Mouse (Mus musculus): ENCODE data around the gene Wars2. TPM values are rescaled to one million over a fixed set of nuclear protein-coding genes. Genes with fewer than 3 reads are reported as not detected.

Wars2 gene
- polyA plus RNA-seq, 1 experiment from 2014 or later: 7.1 TPM

- H3K9me3 ChIP-seq (ENCODE audit: control insufficient read depth, low read length): no peaks in the 10 kb centered on the region
- WGBS: 94% methylated on average over 4 of the region's 4 CpGs
- H3K4me2 ChIP-seq (ENCODE audit: low read depth, low read length): no peak overlapping the region
- no peaks in the 10 kb centered on the region for H3K27me3 ChIP-seq (ENCODE audit: control insufficient read depth, insufficient read depth, low read length)
- H3K9ac ChIP-seq (replicated peaks; ENCODE audit: low read depth, low read length): no peak overlapping the region
- no peak overlapping the region for H3K27ac ChIP-seq (ENCODE audit: low read depth, low read length)
- no peaks in the 10 kb centered on the region for H3K36me3 ChIP-seq (ENCODE audit: control insufficient read depth, insufficient read depth, low read length)
- no peak overlapping the region for H3K4me3 ChIP-seq (ENCODE audit: low read depth, low read length)
- H3K4me1 ChIP-seq (ENCODE audit: control insufficient read depth, insufficient read depth, low read length): no peaks in the 10 kb centered on the region
- ATAC-seq (ENCODE audit: low read depth): no peak
Measured at GRCm38 (mm10) chr3:99133913-99134312, 7.0 kb upstream of the Wars2 start.

- H3K9ac ChIP-seq (replicated peaks; ENCODE audit: low read depth, low read length): no peak overlapping the region
- no peaks in the 10 kb centered on the region for H3K9me3 ChIP-seq (ENCODE audit: control insufficient read depth, low read length)
- 69% methylated on average over 3 of the region's 3 CpGs for WGBS
- no peak for ATAC-seq (ENCODE audit: low read depth)
- H3K4me2 ChIP-seq (ENCODE audit: low read depth, low read length): no peak overlapping the region
- no peaks in the 10 kb centered on the region for H3K27me3 ChIP-seq (ENCODE audit: control insufficient read depth, insufficient read depth, low read length)
- no peak overlapping the region for H3K27ac ChIP-seq (ENCODE audit: low read depth, low read length)
- H3K4me3 ChIP-seq (ENCODE audit: low read depth, low read length): no peak overlapping the region
- no peaks in the 10 kb centered on the region for H3K36me3 ChIP-seq (ENCODE audit: control insufficient read depth, insufficient read depth, low read length)
- H3K4me1 ChIP-seq (ENCODE audit: control insufficient read depth, insufficient read depth, low read length): no peaks in the 10 kb centered on the region
Measured at GRCm38 (mm10) chr3:99147886-99148285, 7.0 kb downstream of the Wars2 start.

- no peak overlapping the region for H3K9ac ChIP-seq (replicated peaks; ENCODE audit: low read depth, low read length)
- H3K4me3 ChIP-seq (ENCODE audit: low read depth, low read length): no peak overlapping the region
- no peaks in the 10 kb centered on the region for H3K36me3 ChIP-seq (ENCODE audit: control insufficient read depth, insufficient read depth, low read length)
- H3K9me3 ChIP-seq (ENCODE audit: control insufficient read depth, low read length): no peaks in the 10 kb centered on the region
- no peaks in the 10 kb centered on the region for H3K4me1 ChIP-seq (ENCODE audit: control insufficient read depth, insufficient read depth, low read length)
- no peak overlapping the region for H3K27ac ChIP-seq (ENCODE audit: low read depth, low read length)
- no peaks in the 10 kb centered on the region for H3K27me3 ChIP-seq (ENCODE audit: control insufficient read depth, insufficient read depth, low read length)
- no peak for ATAC-seq (ENCODE audit: low read depth)
- WGBS: 70% methylated on average over 3 of the region's 3 CpGs
- H3K4me2 ChIP-seq (ENCODE audit: low read depth, low read length): no peak overlapping the region
Measured at GRCm38 (mm10) chr3:99149035-99149434, 8.2 kb downstream of the Wars2 start.

GRCm38 (mm10) chr3:99156286-99156685 is 15.4 kb downstream of the Wars2 start:
- ATAC-seq (ENCODE audit: low read depth): no peak
- Histone ChIP-seq H3K27me3 (ENCODE audit: control insufficient read depth, insufficient read depth, low read length) (no peaks in the 10 kb centered on the region), H3K9me3 (ENCODE audit: control insufficient read depth, low read length) (no peaks in the 10 kb centered on the region), H3K36me3 (ENCODE audit: control insufficient read depth, insufficient read depth, low read length) (no peaks in the 10 kb centered on the region), H3K4me3 (ENCODE audit: low read depth, low read length) (no peak overlapping the region), H3K4me1 (ENCODE audit: control insufficient read depth, insufficient read depth, low read length) (no peaks in the 10 kb centered on the region), H3K27ac (ENCODE audit: low read depth, low read length) (no peak overlapping the region), H3K4me2 (ENCODE audit: low read depth, low read length) (no peak overlapping the region), H3K9ac (replicated peaks; ENCODE audit: low read depth, low read length) (no peak overlapping the region)
- 93% methylated on average over 4 of the region's 4 CpGs for WGBS

GRCm38 (mm10) chr3:99156987-99157386 is 16.1 kb downstream of the Wars2 start:
- Histone ChIP-seq H3K4me1 (ENCODE audit: control insufficient read depth, insufficient read depth, low read length) (no peaks in the 10 kb centered on the region), H3K4me2 (ENCODE audit: low read depth, low read length) (no peak overlapping the region), H3K4me3 (ENCODE audit: low read depth, low read length) (no peak overlapping the region), H3K27me3 (ENCODE audit: control insufficient read depth, insufficient read depth, low read length) (no peaks in the 10 kb centered on the region), H3K9ac (replicated peaks; ENCODE audit: low read depth, low read length) (no peak overlapping the region), H3K36me3 (ENCODE audit: control insufficient read depth, insufficient read depth, low read length) (no peaks in the 10 kb centered on the region), H3K9me3 (ENCODE audit: control insufficient read depth, low read length) (no peaks in the 10 kb centered on the region), H3K27ac (ENCODE audit: low read depth, low read length) (no peak overlapping the region)
- ATAC-seq (ENCODE audit: low read depth): no peak
- WGBS: 49% methylated on average over 1 of the region's 1 CpGs

GRCm38 (mm10) chr3:99157451-99158015 is 16.7 kb downstream of the Wars2 start:
- ATAC-seq (ENCODE audit: low read depth): no peak
- Histone ChIP-seq H3K9me3 (ENCODE audit: control insufficient read depth, low read length) (no peaks in the 10 kb centered on the region), H3K4me3 (ENCODE audit: low read depth, low read length) (no peak overlapping the region), H3K27me3 (ENCODE audit: control insufficient read depth, insufficient read depth, low read length) (no peaks in the 10 kb centered on the region), H3K4me2 (ENCODE audit: low read depth, low read length) (no peak overlapping the region), H3K27ac (ENCODE audit: low read depth, low read length) (no peak overlapping the region), H3K36me3 (ENCODE audit: control insufficient read depth, insufficient read depth, low read length) (no peaks in the 10 kb centered on the region), H3K9ac (replicated peaks; ENCODE audit: low read depth, low read length) (no peak overlapping the region), H3K4me1 (ENCODE audit: control insufficient read depth, insufficient read depth, low read length) (no peaks in the 10 kb centered on the region)
- 44% methylated on average over 4 of the region's 4 CpGs for WGBS

DNA sequence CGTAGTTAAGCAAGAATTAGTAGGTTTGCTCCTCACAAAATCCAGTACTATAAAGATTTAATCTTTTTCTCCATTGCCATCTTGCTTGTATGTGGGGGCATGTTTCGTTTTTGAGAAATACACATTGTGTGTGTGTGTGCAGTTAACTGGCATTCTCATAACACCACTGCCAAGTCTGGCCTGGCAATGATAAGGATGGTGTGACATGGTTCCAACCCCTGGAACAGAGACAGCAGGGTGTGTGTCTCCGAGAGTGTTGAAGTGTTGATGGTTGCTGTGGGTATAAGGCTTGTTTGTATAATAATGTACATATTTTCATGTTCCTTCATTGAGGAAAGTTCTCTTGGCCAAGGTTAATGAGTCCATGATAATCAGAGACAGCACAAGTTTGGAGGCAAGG is 19.1 kb downstream of the Wars2 start:
- Histone ChIP-seq H3K27ac (ENCODE audit: low read depth, low read length) (no peak overlapping the region), H3K4me1 (ENCODE audit: control insufficient read depth, insufficient read depth, low read length) (no peaks in the 10 kb centered on the region), H3K9me3 (ENCODE audit: control insufficient read depth, low read length) (no peaks in the 10 kb centered on the region), H3K27me3 (ENCODE audit: control insufficient read depth, insufficient read depth, low read length) (no peaks in the 10 kb centered on the region), H3K4me2 (ENCODE audit: low read depth, low read length) (no peak overlapping the region), H3K9ac (replicated peaks; ENCODE audit: low read depth, low read length) (no peak overlapping the region), H3K4me3 (ENCODE audit: low read depth, low read length) (no peak overlapping the region), H3K36me3 (ENCODE audit: control insufficient read depth, insufficient read depth, low read length) (no peaks in the 10 kb centered on the region)
- ATAC-seq (ENCODE audit: low read depth): no peak
- 93% methylated on average over 3 of the region's 3 CpGs for WGBS

- H3K27me3 ChIP-seq (ENCODE audit: control insufficient read depth, insufficient read depth, low read length): no peaks in the 10 kb centered on the region
- H3K4me1 ChIP-seq (ENCODE audit: control insufficient read depth, insufficient read depth, low read length): no peaks in the 10 kb centered on the region
- ATAC-seq (ENCODE audit: low read depth): no peak
- no peak overlapping the region for H3K4me2 ChIP-seq (ENCODE audit: low read depth, low read length)
- H3K4me3 ChIP-seq (ENCODE audit: low read depth, low read length): no peak overlapping the region
- 82% methylated on average over 2 of the region's 2 CpGs for WGBS
- no peaks in the 10 kb centered on the region for H3K9me3 ChIP-seq (ENCODE audit: control insufficient read depth, low read length)
- H3K9ac ChIP-seq (replicated peaks; ENCODE audit: low read depth, low read length): no peak overlapping the region
- H3K36me3 ChIP-seq (ENCODE audit: control insufficient read depth, insufficient read depth, low read length): no peaks in the 10 kb centered on the region
- no peak overlapping the region for H3K27ac ChIP-seq (ENCODE audit: low read depth, low read length)
Measured at GRCm38 (mm10) chr3:99162191-99162590, 21.3 kb downstream of the Wars2 start.

DNA sequence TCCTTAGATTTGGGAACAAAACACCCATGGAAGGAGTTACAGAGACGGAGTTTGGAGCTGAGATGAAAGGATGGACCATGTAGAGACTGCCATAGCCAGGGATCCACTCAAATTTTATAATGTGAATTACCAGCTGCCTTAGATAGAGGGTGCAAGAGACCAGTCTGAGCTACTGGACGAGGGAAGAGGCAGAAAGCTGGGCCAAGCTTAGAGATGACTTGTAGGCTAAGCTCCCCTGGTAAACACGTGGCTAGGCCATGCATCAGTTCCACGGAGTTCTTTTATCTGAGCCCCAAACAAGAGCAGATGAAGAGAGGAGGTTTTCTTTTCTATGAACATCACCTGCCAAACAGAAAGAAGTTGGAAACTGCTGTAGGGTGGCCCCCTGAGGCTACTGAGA is 26.9 kb downstream of the Wars2 start:
- no peak for ATAC-seq (ENCODE audit: low read depth)
- Histone ChIP-seq H3K27ac (ENCODE audit: low read depth, low read length) (no peak overlapping the region), H3K36me3 (ENCODE audit: control insufficient read depth, insufficient read depth, low read length) (no peaks in the 10 kb centered on the region), H3K9ac (replicated peaks; ENCODE audit: low read depth, low read length) (no peak overlapping the region), H3K4me3 (ENCODE audit: low read depth, low read length) (no peak overlapping the region), H3K4me2 (ENCODE audit: low read depth, low read length) (no peak overlapping the region), H3K27me3 (ENCODE audit: control insufficient read depth, insufficient read depth, low read length) (no peaks in the 10 kb centered on the region), H3K9me3 (ENCODE audit: control insufficient read depth, low read length) (no peaks in the 10 kb centered on the region), H3K4me1 (ENCODE audit: control insufficient read depth, insufficient read depth, low read length) (no peaks in the 10 kb centered on the region)
- 58% methylated on average over 4 of the region's 4 CpGs for WGBS

Data from neural tube, embryonic 14.5 days (tissue).